Mouse (Mus musculus) bone marrow macrophage, adult 2 months (primary cell): ENCODE data around the gene Dclre1a.

Experiments
- CTCF ChIP-seq: IDR thresholded peaks from 2 replicates; pipeline ENCODE4 v1.5.1; 2012; ENCODE audit warnings: low read depth, mild to moderate bottlenecking, low read length, moderate library complexity
- POLR2A ChIP-seq: IDR thresholded peaks from 2 replicates; pipeline ENCODE4 v1.6.1; 2012; ENCODE audit warnings: mild to moderate bottlenecking, low read depth, low read length, borderline replicate concordance

DNA sequence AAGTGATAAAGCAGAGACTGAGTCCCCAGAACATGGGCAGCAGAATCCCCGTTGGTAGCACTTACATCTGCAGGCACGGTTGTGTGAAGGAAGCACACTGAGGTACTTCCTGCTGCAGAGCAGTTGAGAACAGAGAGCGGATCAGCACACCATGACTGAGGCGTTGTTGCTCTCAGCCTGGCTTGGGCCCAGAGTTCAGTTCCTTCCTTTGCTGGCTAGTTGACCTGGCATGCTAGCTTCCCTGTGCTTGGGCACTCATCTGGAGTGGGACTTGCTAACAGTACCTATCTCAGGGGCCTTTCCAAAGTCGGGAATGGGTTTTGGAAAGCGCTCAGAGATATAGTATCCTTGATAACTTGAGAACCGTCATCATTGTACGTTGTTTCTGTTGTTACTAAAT is 38.3 kb upstream of the Dclre1a start:
- TF ChIP-seq POLR2A (no peak), CTCF (no peak)
